Mouse (Mus musculus): Measurements from ENCODE around the gene Dppa2.

DNA sequence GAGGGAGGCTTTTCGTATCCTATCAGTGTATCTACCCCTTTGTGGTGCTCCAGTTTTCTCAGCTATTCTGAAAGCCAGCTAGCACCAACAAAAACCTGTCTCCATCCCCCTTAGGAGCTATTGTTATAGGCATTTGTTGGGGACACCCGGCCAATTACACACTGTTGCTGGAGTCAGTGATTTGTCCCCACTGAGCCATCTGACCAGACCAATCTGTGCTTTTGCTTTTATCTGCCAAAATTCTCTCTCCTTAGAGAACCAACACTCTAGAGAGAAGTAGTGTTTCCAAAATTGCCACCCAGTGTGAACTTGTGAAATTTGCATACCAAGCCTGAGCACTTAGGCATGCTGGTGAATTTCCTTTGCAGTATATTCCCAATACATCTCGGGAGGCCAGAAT lies 11.6 kb downstream of the Dppa2 start:
- TF ChIP-seq CTCF (conservative IDR thresholded peaks at IDR 0.05; ENCODE audit: low read length) (no peak), NANOG (IDR thresholded peaks at IDR 0.05; ENCODE audit: borderline replicate concordance, low read length) (no peak), POU5F1 (IDR thresholded peaks at IDR 0.05; ENCODE audit: borderline replicate concordance, low read length) (no peak)
